Mouse (Mus musculus) hindbrain, embryonic 14.5 days (tissue): ENCODE data around the gene Gm36245. TPM values are rescaled to one million over a fixed set of nuclear protein-coding genes. Genes with fewer than 3 reads are reported as not detected.
"Not testable (repeated sequence)": the region's sequence is repeated elsewhere in the genome, so short reads cannot be mapped to it uniquely, and the experiment has no call there.

Experiments used
- ATAC-seq: fragments of 200-750 bp; cut with Nextera tagmentation; 2 replicates; pipeline ENCODE4 v1.8.0; 2017; ENCODE audit warnings: moderate number of reproducible peaks, mild to moderate bottlenecking, moderate TSS enrichment, moderate library complexity; ENCODE audit not compliant: low FRiP score
- DNase-seq: peaks from one replicate; pipeline ENCODE4 v3.0.0-alpha.2; 2015; ENCODE audit warnings: low spot score
- H3K27ac ChIP-seq: fragments of 300-500 bp; sonication (generic); 2 replicates; pipeline ENCODE4 v1.5.1; 2014; ENCODE audit warnings: mild to moderate bottlenecking, moderate library complexity
- H3K27me3 ChIP-seq: fragments of 300-500 bp; sonication (generic); 2 replicates; pipeline ENCODE4 v1.6.1; 2014; ENCODE audit warnings: mild to moderate bottlenecking, low read length, mixed read lengths; ENCODE audit not compliant: control insufficient read depth, insufficient read depth
- H3K36me3 ChIP-seq: fragments of 300-500 bp; sonication (generic); replicated peaks from 2 replicates; pipeline ENCODE4 v1.6.1; 2014; ENCODE audit not compliant: control insufficient read depth, insufficient read depth
- H3K4me1 ChIP-seq: fragments of 300-500 bp; sonication (generic); replicated peaks from 2 replicates; pipeline ENCODE4 v1.6.1; 2014; ENCODE audit warnings: antibody characterized with exemption, low read length, mixed read lengths; ENCODE audit not compliant: control insufficient read depth, insufficient read depth
- H3K4me2 ChIP-seq: fragments of 300-500 bp; sonication (generic); replicated peaks from 2 replicates; pipeline ENCODE4 v1.6.1; 2014; ENCODE audit warnings: mild to moderate bottlenecking, moderate library complexity
- H3K4me3 ChIP-seq: fragments of 300-500 bp; sonication (generic); replicated peaks from 2 replicates; pipeline ENCODE4 v1.5.1; 2014; ENCODE audit warnings: mild to moderate bottlenecking, low read length
- H3K9ac ChIP-seq: fragments of 300-500 bp; sonication (generic); 2 replicates; pipeline ENCODE4 v1.6.1; 2014
- H3K9me3 ChIP-seq: fragments of 300-500 bp; sonication (generic); 2 replicates; pipeline ENCODE4 v1.6.1; 2016; ENCODE audit warnings: low read length; ENCODE audit not compliant: control insufficient read depth
- WGBS: fragments of 180-500 bp; shearing (Covaris S2); extraction: QIAGEN DNeasy Blood & Tissue Kit; methylation state at CpG from one replicate; pipeline ENCODE4 v1.1.7; 2014; 5-methylcytosine and 5-hydroxymethylcytosine counted together
- polyA plus RNA-seq: library from polyadenylated mRNA; unstranded; fragments of >200 nt; fragmentation: Nextera tagmentation; extraction: Ambion mirVana; gene quantifications from 2 replicates; pipeline ENCODE4 v1.2.1, GENCODE M21; 2014

Gm36245 gene
- polyA plus RNA-seq, 1 experiment from 2014 or later: not detected

GRCm38 (mm10) chr15:77595961-77596360 is 3.1 kb upstream of the Gm36245 start, which contains the start of gene Apol10b:
TSS of gene Apol10b (minus strand) at chr15:77596125.
- Histone ChIP-seq H3K4me3 (no peak within 1 kb of the TSS), H3K36me3 (no peaks in the 10 kb centered on the region), H3K27me3 (no peaks in the 10 kb centered on the region), H3K4me1 (no peaks in the 10 kb centered on the region), H3K9ac (no peak within 1 kb of the TSS), H3K27ac (no peak within 1 kb of the TSS), H3K4me2 (no peak within 1 kb of the TSS), H3K9me3 (no peaks in the 10 kb centered on the region)
- ATAC-seq (no peak), DNase-seq (no peak)
- 72% methylated on average over 5 of the region's 5 CpGs for WGBS

GRCm38 (mm10) chr15:77598429-77598828 is 629 bp upstream of the Gm36245 start:
- Histone ChIP-seq H3K27ac (no peak overlapping the region), H3K36me3 (no peaks in the 10 kb centered on the region), H3K4me3 (no peak overlapping the region), H3K27me3 (no peaks in the 10 kb centered on the region), H3K4me1 (no peaks in the 10 kb centered on the region), H3K9ac (no peak overlapping the region), H3K9me3 (no peaks in the 10 kb centered on the region), H3K4me2 (no peak overlapping the region)
- no peak for DNase-seq
- ATAC-seq: no peak
- WGBS: 71% methylated on average over 3 of the region's 3 CpGs

DNA sequence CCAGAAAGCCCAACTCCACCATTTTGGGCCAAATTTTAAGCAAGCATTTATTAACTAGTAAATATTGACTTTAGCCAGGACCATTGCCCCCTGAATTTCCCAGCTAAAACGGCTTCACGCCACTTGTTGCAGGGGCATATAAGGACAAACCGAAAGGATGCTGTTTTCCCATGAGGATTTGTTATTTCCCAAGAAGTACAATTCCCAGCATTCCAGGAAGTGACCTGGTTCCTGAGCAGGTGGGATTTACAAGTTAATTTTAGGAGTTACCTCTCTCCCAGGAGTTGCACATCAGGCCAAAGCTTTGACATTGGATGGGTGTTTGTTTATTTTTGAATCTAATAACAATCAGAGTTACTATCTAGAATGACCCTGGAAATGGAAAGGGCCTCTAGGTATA is 7.0 kb downstream of the Gm36245 start:
- H3K36me3 ChIP-seq: no peaks in the 10 kb centered on the region
- no peak overlapping the region for H3K4me2 ChIP-seq
- no peak overlapping the region for H3K27ac ChIP-seq
- no peaks in the 10 kb centered on the region for H3K4me1 ChIP-seq
- WGBS: 96% methylated on average over 3 of the region's 3 CpGs
- no peak for ATAC-seq
- H3K9me3 ChIP-seq: no peaks in the 10 kb centered on the region
- DNase-seq: no peak
- no peak overlapping the region for H3K4me3 ChIP-seq
- no peak overlapping the region for H3K9ac ChIP-seq
- no peaks in the 10 kb centered on the region for H3K27me3 ChIP-seq

GRCm38 (mm10) chr15:77624710-77625109 is 25.7 kb downstream of the Gm36245 start:
- no peak overlapping the region for H3K4me2 ChIP-seq
- DNase-seq (no peak), ATAC-seq (no peak)
- H3K27me3 ChIP-seq: no peaks in the 10 kb centered on the region
- WGBS: 87% methylated on average over 1 of the region's 1 CpGs
- H3K9me3 ChIP-seq: no peaks in the 10 kb centered on the region
- no peak overlapping the region for H3K27ac ChIP-seq
- no peaks in the 10 kb centered on the region for H3K4me1 ChIP-seq
- H3K4me3 ChIP-seq: no peak overlapping the region
- H3K36me3 ChIP-seq: no peaks in the 10 kb centered on the region
- H3K9ac ChIP-seq: no peak overlapping the region

DNA sequence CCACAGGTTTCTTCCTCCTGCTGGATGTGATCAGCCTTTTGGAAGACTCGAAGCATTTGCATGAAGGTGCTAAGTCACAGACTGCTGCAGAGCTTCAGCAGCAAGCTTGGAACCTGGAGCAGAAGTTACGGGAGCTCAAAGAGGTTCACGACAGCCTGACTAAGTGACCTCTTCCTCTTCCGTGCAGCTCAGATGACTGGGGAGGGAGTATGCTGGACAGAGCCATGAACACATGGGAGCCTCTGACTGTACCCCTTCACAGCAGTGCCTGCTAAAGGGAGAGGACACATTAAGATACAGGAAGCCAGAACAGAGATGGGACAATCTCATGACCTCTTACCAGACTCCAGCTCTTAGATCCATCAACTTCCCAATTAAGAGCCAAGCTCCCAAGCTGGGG is 27.4 kb downstream of the Gm36245 start:
- DNase-seq, H3K4me1 ChIP-seq, H3K4me3 ChIP-seq, ATAC-seq, H3K9ac ChIP-seq, H3K36me3 ChIP-seq, H3K4me2 ChIP-seq, H3K27ac ChIP-seq, H3K27me3 ChIP-seq, H3K9me3 ChIP-seq: not testable (repeated sequence)
- WGBS: 96% methylated on average over 4 of the region's 4 CpGs

GRCm38 (mm10) chr15:77628647-77629046 is 29.6 kb downstream of the Gm36245 start:
- ATAC-seq, H3K4me2 ChIP-seq, H3K27ac ChIP-seq, H3K27me3 ChIP-seq, H3K4me1 ChIP-seq, H3K9ac ChIP-seq, H3K36me3 ChIP-seq, DNase-seq, H3K4me3 ChIP-seq, H3K9me3 ChIP-seq: not testable (repeated sequence)
- WGBS: 63% methylated on average over 9 of the region's 9 CpGs

- H3K4me2 ChIP-seq, H3K4me1 ChIP-seq, H3K9me3 ChIP-seq, H3K36me3 ChIP-seq, H3K4me3 ChIP-seq, H3K9ac ChIP-seq, DNase-seq, H3K27ac ChIP-seq, ATAC-seq, H3K27me3 ChIP-seq: not testable (repeated sequence)
- WGBS: 83% methylated on average over 3 of the region's 3 CpGs
Observed at GRCm38 (mm10) chr15:77629822-77630221, 30.8 kb downstream of the Gm36245 start.

GRCm38 (mm10) chr15:77643176-77643575 is 44.1 kb downstream of the Gm36245 start, which contains the start of gene Apol11b:
TSS of gene Apol11b (minus strand) at chr15:77643286.
- H3K36me3 ChIP-seq, H3K4me2 ChIP-seq, ATAC-seq, H3K4me3 ChIP-seq, H3K27me3 ChIP-seq, H3K4me1 ChIP-seq, DNase-seq, H3K27ac ChIP-seq, H3K9me3 ChIP-seq, H3K9ac ChIP-seq: not testable (repeated sequence)
- 75% methylated on average over 2 of the region's 2 CpGs for WGBS

GRCm38 (mm10) chr15:77651143-77651542 is 52.1 kb downstream of the Gm36245 start:
- H3K36me3 ChIP-seq, H3K27me3 ChIP-seq, H3K4me2 ChIP-seq, ATAC-seq, H3K4me3 ChIP-seq, H3K9ac ChIP-seq, H3K27ac ChIP-seq, DNase-seq, H3K4me1 ChIP-seq, H3K9me3 ChIP-seq: not testable (repeated sequence)
